Mouse (Mus musculus) myocyte (in vitro differentiated cells): ENCODE results near the gene Stox1.

Source experiments
- CEBPB ChIP-seq: IDR thresholded peaks from 2 replicates; pipeline ENCODE4 v1.6.1; 2011; ENCODE audit warnings: mild to moderate bottlenecking, moderate library complexity; ENCODE audit not compliant: poor library complexity, insufficient read depth, severe bottlenecking
- E2F4 ChIP-seq: IDR thresholded peaks from one replicate; pipeline ENCODE4 v1.6.1; 2011; ENCODE audit warnings: mild to moderate bottlenecking, control low read depth, moderate library complexity; ENCODE audit not compliant: insufficient read depth
- MAX ChIP-seq: IDR thresholded peaks from one replicate; pipeline ENCODE4 v1.6.1; 2011; ENCODE audit warnings: low read depth, mild to moderate bottlenecking, control low read depth
- MYOD1 ChIP-seq, 3 experiments: IDR thresholded peaks; one replicate each; pipeline ENCODE4 v1.6.1; 2011; ENCODE audit warnings: control low read depth in 2 of 3, low read depth in 2 of 3, mild to moderate bottlenecking in 2 of 3, moderate library complexity in 1 of 3; ENCODE audit not compliant: insufficient read length in 2 of 3, control insufficient read depth in 1 of 3
- MYOG ChIP-seq, 3 experiments: IDR thresholded peaks; one replicate each; pipeline ENCODE4 v1.6.1; 2011; ENCODE audit warnings: control low read depth in 2 of 3, low read depth in 2 of 3, mild to moderate bottlenecking in 2 of 3; ENCODE audit not compliant: insufficient read length in 2 of 3, control insufficient read depth in 1 of 3, insufficient read depth in 1 of 3
- POLR2A ChIP-seq: IDR thresholded peaks from one replicate; pipeline ENCODE4 v1.6.1; 2011; ENCODE audit warnings: low read depth, mild to moderate bottlenecking, control low read depth, moderate library complexity; ENCODE audit not compliant: insufficient read length
- POLR2AphosphoS2 ChIP-seq: IDR thresholded peaks from one replicate; pipeline ENCODE4 v1.6.1; 2011; ENCODE audit warnings: low read depth, control low read depth; ENCODE audit not compliant: insufficient read length
- TCF3 ChIP-seq: IDR thresholded peaks from one replicate; pipeline ENCODE4 v1.6.1; 2011; ENCODE audit warnings: low read depth, control low read depth; ENCODE audit not compliant: insufficient read length
- USF1 ChIP-seq: IDR thresholded peaks from one replicate; pipeline ENCODE4 v1.6.1; 2011; ENCODE audit warnings: low read depth, mild to moderate bottlenecking, control low read depth, moderate library complexity

DNA sequence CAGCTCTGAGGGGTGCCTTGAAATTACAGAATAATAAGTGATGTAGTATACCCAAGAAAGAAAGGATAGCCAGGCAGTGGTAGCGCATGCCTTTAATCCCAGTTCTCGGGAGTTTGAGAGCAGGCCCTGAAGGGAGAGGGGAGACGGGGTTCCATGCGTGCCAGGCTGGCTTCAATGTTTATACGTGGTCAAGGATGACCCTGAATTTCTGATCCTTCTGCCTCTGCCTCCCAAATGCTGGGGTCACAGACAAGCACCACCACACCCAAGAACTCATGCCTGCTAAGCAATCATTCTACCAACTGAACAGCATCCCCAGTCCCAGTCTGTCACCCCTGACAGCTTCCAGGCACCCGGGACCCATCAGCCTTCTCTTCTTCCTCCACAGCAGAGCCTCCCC lies 49.7 kb downstream of the Stox1 start:
- no peak for TF ChIP-seq MAX
- TF ChIP-seq POLR2A, result no peak
- no peak for TF ChIP-seq CEBPB
- TF ChIP-seq MYOG (IDR thresholded peaks at IDR 0.05; ENCODE audit: control insufficient read depth in 1 of 3, insufficient read depth in 1 of 3, insufficient read length in 2 of 3, low read depth in 2 of 3), result no peak
- no peak for TF ChIP-seq POLR2AphosphoS2
- no peak for TF ChIP-seq USF1
- no peak for TF ChIP-seq TCF3
- TF ChIP-seq E2F4, result no peak
- TF ChIP-seq MYOD1 (IDR thresholded peaks at IDR 0.05; ENCODE audit: control insufficient read depth in 1 of 3, insufficient read length in 2 of 3, low read depth in 2 of 3), result no peak
